Mouse (Mus musculus): ENCODE results near the gene Prl3d1.
"Not testable (repeated sequence)": the region's sequence is repeated elsewhere in the genome, so short reads cannot be mapped to it uniquely, and the experiment has no call there.

The Prl3d1 gene

DNA sequence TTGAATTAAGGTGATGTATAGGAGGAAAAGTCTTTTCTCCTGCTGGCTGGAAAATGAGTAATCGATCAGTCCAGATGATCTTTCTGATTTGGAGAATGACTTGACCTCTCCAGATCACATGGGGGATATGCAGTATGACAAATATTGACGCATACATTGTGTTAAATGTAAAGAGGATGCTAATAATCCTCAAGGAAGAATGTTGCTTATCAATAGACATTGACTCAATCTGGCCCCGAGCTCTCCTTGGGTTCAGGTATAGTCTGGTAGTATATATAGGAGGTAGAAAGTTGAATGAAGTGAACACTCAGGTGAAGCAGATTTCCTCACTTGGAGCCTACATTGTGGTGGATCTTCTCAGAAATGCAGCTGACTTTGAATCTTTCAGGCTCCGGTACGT lies at the start of gene Prl3d1:
Gene Prl3d1 (plus strand): TSS at position 301 of the 400 bp plus-strand sequence.
- DNase-seq (ENCODE audit: low spot score in 2 of 2): not testable (repeated sequence)

DNA sequence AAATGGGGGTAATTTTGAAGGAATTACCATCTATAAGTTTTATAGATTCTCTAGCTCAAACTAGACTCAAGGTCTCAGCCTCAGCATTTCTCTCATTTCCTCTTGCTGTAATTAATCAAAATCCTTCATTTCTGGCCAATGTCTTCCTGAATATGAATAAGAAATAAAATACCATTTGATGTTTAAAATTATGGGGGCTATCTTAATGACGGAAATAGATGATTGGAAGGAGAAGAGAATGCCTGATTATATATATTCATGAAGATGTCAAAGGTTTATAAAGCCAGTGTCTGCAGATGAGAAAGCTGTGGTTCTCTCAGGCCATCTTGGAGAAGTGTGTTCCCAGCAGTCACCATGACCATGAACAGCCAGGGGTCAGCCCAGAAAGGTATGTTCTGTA lies 36.7 kb upstream of the Prl3d1 start, which contains the start of gene Prl:
Gene Prl (plus strand): TSS at position 301 of the 400 bp plus-strand sequence.
- no peak for DNase-seq (ENCODE audit: low spot score in 2 of 2)

GRCm38 (mm10) chr13:27059177-27059576 lies 34.8 kb upstream of the Prl3d1 start:
- DNase-seq (ENCODE audit: low spot score in 2 of 2): no peak

DNA sequence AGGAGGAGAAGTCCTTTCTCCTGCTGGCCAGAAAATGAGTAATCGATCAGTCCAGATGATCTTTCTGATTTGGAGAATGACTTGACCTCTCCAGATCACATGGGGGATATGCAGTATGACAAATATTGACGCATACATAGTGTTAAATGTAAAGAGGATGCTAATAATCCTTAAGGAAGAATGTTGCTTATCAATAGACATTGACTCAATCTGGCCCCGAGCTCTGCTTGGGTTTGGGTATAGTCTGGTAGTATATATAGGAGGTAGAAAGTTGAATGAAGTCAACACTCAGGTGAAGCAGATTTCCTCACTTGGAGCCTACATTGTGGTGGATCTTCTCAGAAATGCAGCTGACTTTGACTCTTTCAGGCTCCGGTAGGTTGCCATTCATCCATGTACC lies 27.4 kb downstream of the Prl3d1 start, which contains the start of gene Prl3d2:
Gene Prl3d2 (plus strand): TSS at position 301 of the 400 bp plus-strand sequence.
- not testable (repeated sequence) for DNase-seq (ENCODE audit: low spot score in 2 of 2)

DNA sequence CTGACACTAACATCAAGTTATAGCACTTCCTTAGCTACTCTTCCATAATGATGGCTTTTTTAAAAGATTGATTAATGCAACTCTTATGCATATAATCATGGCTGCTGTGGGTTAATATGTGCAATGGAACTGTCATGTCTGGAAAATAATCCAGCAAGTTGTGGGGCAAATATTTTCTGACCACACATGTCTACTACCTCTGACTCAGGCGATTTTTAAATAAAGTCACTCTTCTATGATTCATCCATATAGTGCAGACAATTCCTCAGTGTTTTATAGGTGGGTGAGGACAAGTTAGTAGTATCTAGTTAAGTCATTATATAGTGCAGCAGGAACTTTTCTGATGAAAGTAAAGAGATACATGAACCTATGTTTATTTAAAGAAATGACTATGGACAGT lies 54.3 kb downstream of the Prl3d1 start:
- no peak for DNase-seq (ENCODE audit: low spot score in 2 of 2)

Measured in left cerebral cortex, adult 9 months (tissue).